Mouse (Mus musculus) heart, embryonic 15.5 days (tissue): Measurements from ENCODE around the gene Atp8a2. TPM values are rescaled to one million over a fixed set of nuclear protein-coding genes. Genes with fewer than 3 reads are reported as not detected.

Experiments used
- ATAC-seq: fragments of 200-750 bp; cut with Nextera tagmentation; replicated peaks from 2 replicates; pipeline ENCODE4 v1.8.0; 2017; ENCODE audit warnings: low read depth, moderate TSS enrichment; ENCODE audit not compliant: insufficient number of reproducible peaks, insufficient read depth, low FRiP score
- H3K27ac ChIP-seq: fragments of 300-500 bp; sonication (generic); 2 replicates; pipeline ENCODE4 v1.5.1; 2015; ENCODE audit warnings: mild to moderate bottlenecking, inconsistent platforms
- H3K27me3 ChIP-seq: fragments of 300-500 bp; sonication (generic); 2 replicates; pipeline ENCODE4 v1.6.1; 2015; ENCODE audit warnings: inconsistent platforms
- H3K36me3 ChIP-seq: fragments of 300-500 bp; sonication (generic); 2 replicates; pipeline ENCODE4 v1.6.1; 2015; ENCODE audit warnings: mild to moderate bottlenecking, inconsistent platforms
- H3K4me1 ChIP-seq: fragments of 300-500 bp; sonication (generic); replicated peaks from 2 replicates; pipeline ENCODE4 v1.6.1; 2015; ENCODE audit warnings: inconsistent platforms
- H3K4me2 ChIP-seq: fragments of 300-500 bp; sonication (generic); 2 replicates; pipeline ENCODE4 v1.6.1; 2015; ENCODE audit warnings: inconsistent platforms, mild to moderate bottlenecking, moderate library complexity
- H3K4me3 ChIP-seq: fragments of 300-500 bp; sonication (generic); 2 replicates; pipeline ENCODE4 v1.5.1; 2015; ENCODE audit warnings: mild to moderate bottlenecking, inconsistent platforms
- H3K9ac ChIP-seq: fragments of 300-500 bp; sonication (generic); 2 replicates; pipeline ENCODE4 v1.6.1; 2015; ENCODE audit warnings: mild to moderate bottlenecking, inconsistent platforms
- H3K9me3 ChIP-seq: fragments of 300-500 bp; sonication (generic); replicated peaks from 2 replicates; pipeline ENCODE4 v1.6.1; 2016; ENCODE audit warnings: inconsistent platforms
- WGBS: fragments of 180-500 bp; shearing (Covaris S2); methylation state at CpG from one replicate; pipeline ENCODE4 v1.1.7; 2015; ENCODE audit warnings: mixed read lengths; 5-methylcytosine and 5-hydroxymethylcytosine counted together
- polyA plus RNA-seq: library from polyadenylated mRNA; unstranded; fragments of >200 nt; fragmentation: Nextera tagmentation; extraction: Ambion mirVana; gene quantifications from 2 replicates; pipeline ENCODE4 v1.2.1, GENCODE M21; 2015

Atp8a2 gene
- polyA plus RNA-seq, 1 experiment from 2014 or later = 6.1 TPM

- no peaks in the 10 kb centered on the region for H3K27me3 ChIP-seq
- H3K36me3 ChIP-seq = no peaks in the 10 kb centered on the region
- H3K27ac ChIP-seq = no peak overlapping the region
- H3K9me3 ChIP-seq = no peaks in the 10 kb centered on the region
- H3K4me1 ChIP-seq = no peaks in the 10 kb centered on the region
- no peak overlapping the region for H3K4me3 ChIP-seq
- H3K4me2 ChIP-seq = no peak overlapping the region
- no peak overlapping the region for H3K9ac ChIP-seq
- ATAC-seq = no peak
- WGBS = 54% methylated on average over 6 of the region's 6 CpGs
Observed at GRCm38 (mm10) chr14:59656591-59656990, 540.4 kb downstream of the Atp8a2 start.

DNA sequence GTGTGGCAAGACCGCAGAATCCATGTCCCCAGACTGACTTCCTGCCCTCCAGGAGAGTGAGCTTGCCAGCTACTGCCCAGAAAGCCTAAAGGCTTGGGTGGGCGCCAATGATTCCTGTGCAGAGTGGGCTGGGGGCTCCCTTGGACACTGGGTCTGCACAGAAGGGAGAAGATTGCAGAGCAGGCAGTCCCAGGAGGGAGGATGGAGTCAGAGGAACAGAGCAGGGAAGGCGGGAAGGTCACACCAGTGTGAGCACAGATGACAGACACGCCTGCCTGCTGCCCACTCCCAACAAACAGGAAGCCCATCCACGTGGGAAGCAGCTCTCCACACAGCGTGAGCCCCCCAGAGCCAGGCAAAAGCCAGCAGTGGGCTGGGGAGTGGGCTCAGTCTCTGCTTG, 547.6 kb downstream of the Atp8a2 start:
- H3K9me3 ChIP-seq = no peaks in the 10 kb centered on the region
- no peaks in the 10 kb centered on the region for H3K36me3 ChIP-seq
- ATAC-seq = no peak
- peaks cover 12% of the 10 kb centered on the region for H3K4me1 ChIP-seq
- no peak overlapping the region for H3K4me3 ChIP-seq
- no peak overlapping the region for H3K9ac ChIP-seq
- H3K4me2 ChIP-seq = no peak overlapping the region
- H3K27me3 ChIP-seq = no peaks in the 10 kb centered on the region
- H3K27ac ChIP-seq = no peak overlapping the region
- WGBS = 66% methylated on average over 6 of the region's 6 CpGs

GRCm38 (mm10) chr14:59648611-59649010, 548.4 kb downstream of the Atp8a2 start:
- Histone ChIP-seq H3K9ac (no peak overlapping the region), H3K4me1 (peaks cover 14% of the 10 kb centered on the region), H3K4me3 (no peak overlapping the region), H3K27ac (no peak overlapping the region), H3K9me3 (no peaks in the 10 kb centered on the region), H3K27me3 (no peaks in the 10 kb centered on the region), H3K36me3 (no peaks in the 10 kb centered on the region), H3K4me2 (no peak overlapping the region)
- 91% methylated on average over 10 of the region's 10 CpGs for WGBS
- no peak for ATAC-seq

GRCm38 (mm10) chr14:59646826-59647697, 549.9 kb downstream of the Atp8a2 start:
- Histone ChIP-seq H3K9ac (no peak overlapping the region), H3K36me3 (no peaks in the 10 kb centered on the region), H3K4me2 (no peak overlapping the region), H3K27ac (no peak overlapping the region; the same call in 1 of the 2 replicates), H3K4me1 (peaks cover 17% of the 10 kb centered on the region), H3K27me3 (no peaks in the 10 kb centered on the region), H3K4me3 (no peak overlapping the region), H3K9me3 (no peaks in the 10 kb centered on the region)
- no peak for ATAC-seq
- WGBS = 51% methylated on average over 16 of the region's 16 CpGs

GRCm38 (mm10) chr14:59644896-59645295, 552.1 kb downstream of the Atp8a2 start:
- WGBS = 70% methylated on average over 3 of the region's 3 CpGs
- no peak overlapping the region for H3K9ac ChIP-seq
- H3K4me1 ChIP-seq = peaks cover 20% of the 10 kb centered on the region
- no peaks in the 10 kb centered on the region for H3K9me3 ChIP-seq
- H3K36me3 ChIP-seq = no peaks in the 10 kb centered on the region
- H3K4me2 ChIP-seq = no peak overlapping the region
- H3K27me3 ChIP-seq = no peaks in the 10 kb centered on the region
- H3K27ac ChIP-seq = no peak overlapping the region
- no peak for ATAC-seq
- H3K4me3 ChIP-seq = no peak overlapping the region

DNA sequence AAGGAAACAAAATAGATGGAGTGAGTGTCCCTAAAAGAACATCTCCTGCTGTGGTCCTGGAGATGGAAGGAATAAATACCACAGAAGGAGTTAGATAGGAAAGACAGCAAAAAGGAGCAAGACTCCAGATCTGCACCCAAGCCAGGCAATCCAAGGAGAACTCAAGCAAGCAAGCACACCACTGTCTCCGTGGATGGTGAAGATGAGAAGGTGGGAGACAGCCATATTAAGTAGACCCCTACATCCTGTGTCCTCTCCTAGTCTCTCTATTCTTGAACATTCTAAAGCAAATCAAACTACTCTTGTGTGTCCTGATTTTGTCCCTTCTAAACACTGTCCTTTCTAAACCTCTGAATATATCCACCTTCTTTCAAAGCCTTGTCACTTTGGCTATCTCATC, 552.8 kb downstream of the Atp8a2 start:
- 85% methylated on average over 1 of the region's 1 CpGs for WGBS
- Histone ChIP-seq H3K27ac (no peak overlapping the region), H3K4me3 (no peak overlapping the region), H3K4me2 (no peak overlapping the region), H3K9me3 (no peaks in the 10 kb centered on the region), H3K9ac (no peak overlapping the region), H3K4me1 (peaks cover 24% of the 10 kb centered on the region), H3K27me3 (no peaks in the 10 kb centered on the region), H3K36me3 (no peaks in the 10 kb centered on the region)
- no peak for ATAC-seq

DNA sequence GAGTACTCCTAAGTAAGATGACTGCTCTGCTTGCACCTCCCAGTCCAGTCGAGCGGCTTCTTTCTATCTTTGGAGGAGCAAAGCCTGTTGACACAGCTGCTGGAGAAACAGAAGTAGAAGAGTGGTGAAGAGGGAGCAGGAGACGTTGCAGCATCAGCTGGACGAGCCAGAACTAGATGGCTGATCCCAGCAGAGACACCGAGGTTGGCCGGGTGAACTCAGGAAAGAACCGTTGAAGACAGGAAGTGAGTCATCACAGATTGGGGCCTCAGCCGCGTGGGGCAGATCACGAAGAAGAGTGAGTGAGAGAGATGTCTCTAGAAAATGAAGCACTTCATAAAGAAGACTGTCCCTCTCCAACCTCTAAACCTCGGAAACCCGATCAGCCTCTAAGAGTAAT, 553.4 kb downstream of the Atp8a2 start:
- H3K4me1 ChIP-seq = peaks cover 23% of the 10 kb centered on the region
- H3K4me2 ChIP-seq = no peak overlapping the region
- H3K36me3 ChIP-seq = no peaks in the 10 kb centered on the region
- no peak for ATAC-seq
- WGBS = 20% methylated on average over 12 of the region's 12 CpGs
- no peak overlapping the region for H3K9ac ChIP-seq
- H3K9me3 ChIP-seq = no peaks in the 10 kb centered on the region
- no peak overlapping the region for H3K27ac ChIP-seq
- H3K27me3 ChIP-seq = no peaks in the 10 kb centered on the region
- H3K4me3 ChIP-seq = no peak overlapping the region

DNA sequence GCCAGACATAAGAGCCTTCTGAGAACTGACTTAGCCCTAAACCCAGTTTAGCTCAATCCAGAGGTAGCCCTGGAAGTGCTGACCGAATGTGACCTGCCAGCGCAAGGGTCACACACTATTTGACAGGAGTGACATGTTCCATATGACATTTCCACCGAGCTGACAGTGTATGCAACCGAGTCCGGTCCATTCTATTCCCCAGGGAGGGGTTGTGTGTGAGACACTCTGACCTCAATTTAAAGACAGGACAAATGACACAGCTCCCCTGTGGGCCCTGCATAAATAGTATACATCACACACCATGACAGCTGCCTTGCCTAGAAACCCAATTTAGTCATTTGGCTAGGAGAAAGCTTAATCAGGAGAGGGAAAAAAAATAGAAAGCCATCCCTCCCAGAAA, 555.1 kb downstream of the Atp8a2 start:
- no peak overlapping the region for H3K9ac ChIP-seq
- H3K27me3 ChIP-seq = no peaks in the 10 kb centered on the region
- H3K4me1 ChIP-seq = peaks cover 16% of the 10 kb centered on the region
- no peak overlapping the region for H3K27ac ChIP-seq
- H3K4me3 ChIP-seq = no peak overlapping the region
- no peaks in the 10 kb centered on the region for H3K9me3 ChIP-seq
- WGBS = 19% methylated on average over 5 of the region's 5 CpGs
- no peak overlapping the region for H3K4me2 ChIP-seq
- H3K36me3 ChIP-seq = no peaks in the 10 kb centered on the region
- ATAC-seq = 0 out of 2 replicates have a peak, but pooled peaks have one; percentile 44

DNA sequence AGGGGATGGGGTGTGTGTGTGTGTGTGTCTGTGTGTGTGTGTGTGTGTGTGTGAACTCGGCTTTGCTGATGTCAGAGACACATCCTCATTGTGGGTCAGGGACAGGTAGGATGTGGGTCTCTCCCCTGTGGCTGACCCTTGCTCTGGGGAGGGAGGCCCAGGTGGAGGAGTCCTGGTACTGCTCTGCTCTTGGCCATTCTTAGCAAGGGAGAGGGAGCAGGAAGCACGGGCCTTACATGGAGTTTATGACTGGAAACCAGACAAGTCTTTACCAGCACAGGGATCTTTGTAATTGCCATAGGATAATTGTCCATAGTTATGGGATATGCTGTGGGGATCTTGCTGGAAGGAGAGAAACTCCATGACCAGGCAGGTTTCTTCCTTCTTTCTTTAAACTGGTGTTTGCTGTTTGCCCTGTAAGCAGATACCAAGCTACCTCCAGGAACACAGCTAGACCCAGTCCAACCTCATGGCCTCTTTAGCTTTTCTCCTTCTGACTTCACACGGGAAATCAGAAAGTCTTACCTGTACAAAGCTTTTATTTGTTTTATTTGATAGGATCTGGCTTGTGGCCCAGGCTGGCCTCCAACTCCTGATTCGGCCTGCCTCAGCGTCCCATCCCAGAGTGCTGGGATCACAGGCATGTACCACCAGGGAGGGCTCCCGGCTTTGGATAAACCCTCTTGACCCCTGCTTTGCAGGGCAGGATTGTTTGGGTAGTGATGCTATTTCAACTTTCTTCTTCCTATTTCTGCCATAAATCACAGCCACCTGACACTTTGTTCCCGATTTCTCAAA, 557.9 kb downstream of the Atp8a2 start:
- Histone ChIP-seq H3K9me3 (no peaks in the 10 kb centered on the region), H3K27ac (no peak overlapping the region), H3K4me2 (no peak overlapping the region), H3K9ac (no peak overlapping the region), H3K36me3 (no peaks in the 10 kb centered on the region), H3K27me3 (no peaks in the 10 kb centered on the region), H3K4me1 (peaks cover 14% of the 10 kb centered on the region; the same call in 1 of the 2 replicates), H3K4me3 (no peak overlapping the region)
- no peak for ATAC-seq
- 50% methylated on average over 7 of the region's 7 CpGs for WGBS

DNA sequence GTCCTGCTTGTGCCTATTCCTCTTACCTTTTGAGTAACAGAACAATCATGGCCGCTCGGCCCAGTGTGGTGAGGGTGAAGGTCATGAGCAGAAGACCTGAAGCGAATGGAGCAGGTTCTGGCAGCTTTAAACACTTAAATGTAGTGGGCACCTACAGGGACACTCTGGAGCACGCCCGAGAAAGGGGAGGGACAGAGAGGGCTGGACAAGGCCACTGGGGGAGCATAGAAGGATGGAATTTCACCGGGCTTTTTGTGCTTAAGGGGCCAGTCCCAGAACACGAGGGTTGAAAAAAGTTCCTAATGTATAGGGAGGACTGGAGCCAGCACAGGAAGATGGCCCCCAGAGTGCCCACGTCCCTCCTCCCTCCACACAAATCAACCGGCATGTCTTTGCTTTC, 563.0 kb downstream of the Atp8a2 start:
- Histone ChIP-seq H3K4me2 (no peak overlapping the region), H3K4me1 (no peaks in the 10 kb centered on the region), H3K27ac (no peak overlapping the region), H3K36me3 (no peaks in the 10 kb centered on the region), H3K27me3 (no peaks in the 10 kb centered on the region), H3K9me3 (no peaks in the 10 kb centered on the region), H3K9ac (no peak overlapping the region), H3K4me3 (no peak overlapping the region)
- WGBS = 80% methylated on average over 9 of the region's 9 CpGs
- ATAC-seq = no peak

GRCm38 (mm10) chr14:59633295-59633898, 563.6 kb downstream of the Atp8a2 start:
- Histone ChIP-seq H3K4me2 (no peak overlapping the region), H3K27me3 (no peaks in the 10 kb centered on the region), H3K9ac (no peak overlapping the region), H3K36me3 (no peaks in the 10 kb centered on the region), H3K4me1 (no peaks in the 10 kb centered on the region), H3K9me3 (no peaks in the 10 kb centered on the region), H3K4me3 (no peak overlapping the region), H3K27ac (no peak overlapping the region)
- no peak for ATAC-seq
- WGBS = 66% methylated on average over 5 of the region's 5 CpGs
